Mouse (Mus musculus) thymus, adult 2 months (tissue): ENCODE data around the gene Col2a1.

Experiments
- CTCF ChIP-seq: fragments of 200-500 bp; IDR thresholded peaks from 2 replicates; pipeline ENCODE4 v1.5.1; 2012; ENCODE audit warnings: mild to moderate bottlenecking, control low read depth, low read length, moderate library complexity, borderline replicate concordance; ENCODE audit not compliant: control insufficient read depth, poor library complexity, insufficient read depth; ENCODE audit errors: extremely low read depth
- POLR2A ChIP-seq: fragments of 200-500 bp; IDR thresholded peaks from 2 replicates; pipeline ENCODE4 v1.6.1; 2012; ENCODE audit warnings: mild to moderate bottlenecking, low read length, control low read depth, moderate library complexity; ENCODE audit not compliant: control insufficient read depth, poor library complexity, insufficient read depth; ENCODE audit errors: extremely low read depth

GRCm38 (mm10) chr15:98039682-98040081, 35.2 kb upstream of the Col2a1 start:
- no peak for TF ChIP-seq POLR2A
- no peak for TF ChIP-seq CTCF
